Mouse (Mus musculus) brown adipose tissue, adult 24 weeks (tissue): ENCODE data around the gene Taf3. TPM values are rescaled to one million over a fixed set of nuclear protein-coding genes. Genes with fewer than 3 reads are reported as not detected.

Experiments used
- H3K27ac ChIP-seq: fragments of 200-500 bp; replicated peaks from 2 replicates; pipeline ENCODE4 v1.5.1; 2012; ENCODE audit warnings: low read depth, mild to moderate bottlenecking, low read length
- H3K4me1 ChIP-seq: fragments of 200-500 bp; 2 replicates; pipeline ENCODE4 v1.6.1; 2012; ENCODE audit warnings: low read length, mixed read lengths; ENCODE audit not compliant: control insufficient read depth, insufficient read depth, insufficient read length
- H3K4me3 ChIP-seq: fragments of 200-500 bp; 2 replicates; pipeline ENCODE4 v1.5.1; 2012; ENCODE audit warnings: low read depth, mild to moderate bottlenecking, low read length, moderate library complexity; ENCODE audit not compliant: insufficient read depth
- polyA plus RNA-seq: library from polyadenylated mRNA; stranded (reverse); fragments of >200 nt; gene quantifications from 2 replicates; pipeline ENCODE4 v1.2.4, GENCODE M21; 2012; ENCODE audit not compliant: missing spikeins, insufficient read depth, insufficient read length

The Taf3 gene
- 6.9 and 7.3 TPM in 2 replicates for polyA plus RNA-seq

GRCm38 (mm10) chr2:10048461-10048860 is at the start of gene Taf3:
Gene Taf3, minus strand, starts transcription at chr2:10048596.
- peak within 1 kb of the TSS; percentile 94 for H3K4me3 ChIP-seq
- peak within 1 kb of the TSS; percentile 76 for H3K27ac ChIP-seq
- peaks cover 4% of the 10 kb centered on the region; the same call in 1 of the 2 replicates for H3K4me1 ChIP-seq

- Histone ChIP-seq H3K4me1 (no peaks in the 10 kb centered on the region), H3K27ac (no peak overlapping the region), H3K4me3 (no peak overlapping the region)
These were observed 46.1 kb upstream of the Taf3 start for GRCm38 (mm10) chr2:10094327-10095100.

GRCm38 (mm10) chr2:10087256-10087850 is 39.0 kb upstream of the Taf3 start:
- no peak overlapping the region for H3K4me3 ChIP-seq
- H3K27ac ChIP-seq = no peak overlapping the region
- 0 out of 2 replicates have a peak, but pooled peaks cover 5% of the 10 kb centered on the region for H3K4me1 ChIP-seq

GRCm38 (mm10) chr2:10082737-10083136 is 34.3 kb upstream of the Taf3 start:
- no peak overlapping the region for H3K4me3 ChIP-seq

DNA sequence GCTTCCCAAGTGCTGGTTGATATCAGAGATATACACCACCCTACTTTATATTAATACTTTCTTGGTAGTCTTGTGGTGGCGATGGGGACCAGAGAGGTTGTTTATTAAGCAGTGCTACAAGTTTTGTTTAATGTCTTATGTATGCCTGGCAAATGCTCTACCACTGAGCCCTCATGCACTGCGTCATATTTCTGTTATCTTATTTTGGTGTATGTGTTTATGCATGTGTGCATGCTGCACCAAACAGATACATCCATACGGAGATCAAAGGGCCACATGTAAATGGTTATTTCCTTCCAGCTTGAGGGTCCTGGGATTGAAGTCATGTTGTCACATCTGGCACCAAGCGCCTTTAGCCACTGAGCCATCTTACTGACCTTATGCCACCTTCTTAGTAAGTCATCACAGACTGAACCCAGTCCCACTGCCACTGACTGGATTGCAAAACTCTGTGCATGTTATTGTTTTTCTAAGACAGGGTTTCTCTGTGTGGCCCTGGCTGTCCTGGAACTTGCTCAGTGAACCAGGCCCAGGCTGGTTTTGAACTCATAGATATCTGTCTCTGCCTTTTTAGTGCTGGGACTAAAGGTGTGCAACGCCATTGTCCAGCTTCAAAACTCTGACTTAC is 33.2 kb upstream of the Taf3 start:
- H3K27ac ChIP-seq = no peak overlapping the region
- peaks cover 18% of the 10 kb centered on the region for H3K4me1 ChIP-seq
- H3K4me3 ChIP-seq = peak overlapping the region; percentile 26

More at GRCm38 (mm10) chr2:10082737-10083136, 34.3 kb upstream of the Taf3 start:
- Histone ChIP-seq H3K4me1 (peaks cover 15% of the 10 kb centered on the region), H3K27ac (no peak overlapping the region)

- peak within 1 kb of the TSS; percentile 100 for H3K27ac ChIP-seq
- H3K4me3 ChIP-seq = peak within 1 kb of the TSS; percentile 94
- peaks cover 22% of the 10 kb centered on the region for H3K4me1 ChIP-seq
These were observed 32.1 kb upstream of the Taf3 start, which contains the start of the genes Atp5c1 and Kin for GRCm38 (mm10) chr2:10080310-10081010. Gene Atp5c1, minus strand, starts transcription at chr2:10080510. Gene Kin, plus strand, starts transcription at chr2:10080593.

- Histone ChIP-seq H3K27ac (peak overlapping the region; percentile 100), H3K4me3 (peak overlapping the region; percentile 94), H3K4me1 (peaks cover 28% of the 10 kb centered on the region)
These were observed 31.4 kb upstream of the Taf3 start for GRCm38 (mm10) chr2:10079745-10080309.

GRCm38 (mm10) chr2:10076675-10077074 is 28.3 kb upstream of the Taf3 start:
- Histone ChIP-seq H3K27ac (no peak overlapping the region), H3K4me1 (peaks cover 31% of the 10 kb centered on the region), H3K4me3 (0 out of 2 replicates have a peak overlapping the region, but pooled peaks have one; percentile 9)

DNA sequence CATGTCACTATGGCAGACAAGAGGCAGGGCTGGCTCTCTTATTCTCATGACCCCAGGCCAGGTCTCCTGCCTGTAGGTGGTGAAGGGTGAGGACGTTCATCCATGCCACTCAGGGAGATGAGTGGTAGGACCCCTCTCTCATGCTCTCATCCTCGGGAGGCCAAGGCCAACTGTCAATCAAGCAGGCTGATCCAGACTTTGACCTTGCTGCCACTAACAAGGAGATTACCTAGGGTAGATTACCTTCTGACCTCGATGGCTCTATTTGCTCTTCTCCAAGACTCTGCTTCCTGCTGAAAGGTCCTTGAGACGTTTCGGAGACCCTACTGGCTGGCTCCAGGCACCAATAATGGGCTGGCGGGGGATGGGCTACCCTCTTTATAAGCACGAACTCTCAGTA is 26.1 kb upstream of the Taf3 start:
- no peak overlapping the region for H3K4me3 ChIP-seq
- H3K4me1 ChIP-seq = peaks cover 26% of the 10 kb centered on the region
- no peak overlapping the region for H3K27ac ChIP-seq

GRCm38 (mm10) chr2:10071751-10072150 is 23.4 kb upstream of the Taf3 start:
- H3K4me3 ChIP-seq = no peak overlapping the region
- no peak overlapping the region for H3K27ac ChIP-seq
- H3K4me1 ChIP-seq = peaks cover 20% of the 10 kb centered on the region

- Histone ChIP-seq H3K4me3 (no peak overlapping the region), H3K27ac (no peak overlapping the region), H3K4me1 (no peaks in the 10 kb centered on the region)
These were observed 10.4 kb upstream of the Taf3 start for GRCm38 (mm10) chr2:10058836-10059235.

- no peak overlapping the region for H3K4me3 ChIP-seq
- peaks cover 4% of the 10 kb centered on the region; the same call in 1 of the 2 replicates for H3K4me1 ChIP-seq
- peak overlapping the region; percentile 69; the same call in 1 of the 2 replicates for H3K27ac ChIP-seq
These were observed 3.6 kb upstream of the Taf3 start for GRCm38 (mm10) chr2:10051996-10052395.

- no peak overlapping the region for H3K27ac ChIP-seq
- peaks cover 4% of the 10 kb centered on the region; the same call in 1 of the 2 replicates for H3K4me1 ChIP-seq
- H3K4me3 ChIP-seq = no peak overlapping the region
These were observed 2.5 kb upstream of the Taf3 start for GRCm38 (mm10) chr2:10050878-10051277.

GRCm38 (mm10) chr2:10049456-10049855 is 1.1 kb upstream of the Taf3 start:
- Histone ChIP-seq H3K27ac (no peak overlapping the region), H3K4me3 (peak overlapping the region; percentile 94), H3K4me1 (peaks cover 4% of the 10 kb centered on the region; the same call in 1 of the 2 replicates)
